Mouse (Mus musculus) G1E (cell line): ENCODE measurements at regions not wholly inside any gene's neighbourhood (a gene's known extent, or its start where the extent isn't known, plus 50 kb on each side); places are given as distances from the start of the nearest gene placed in this dataset.

Experiments
- ATAC-seq: 2 replicates; pipeline ENCODE4 v1.8.0; 2016; ENCODE audit warnings: mild to moderate bottlenecking; ENCODE audit not compliant: insufficient number of reproducible peaks, poor library complexity, low FRiP score, severe bottlenecking; ENCODE audit errors: extremely low read depth
- DNase-seq: peaks from one replicate; pipeline ENCODE4 v3.0.0; 2012; ENCODE audit warnings: low spot score
- H3K27me3 ChIP-seq: 2 replicates; pipeline ENCODE4 v1.6.1; 2012; ENCODE audit warnings: mild to moderate bottlenecking, low read length, inconsistent platforms; ENCODE audit not compliant: insufficient read depth
- H3K36me3 ChIP-seq: replicated peaks from 2 replicates; pipeline ENCODE3; 2012; ENCODE audit warnings: mild to moderate bottlenecking, inconsistent platforms
- H3K4me1 ChIP-seq: 2 replicates; pipeline ENCODE4 v1.6.1; 2012; ENCODE audit warnings: low read depth, low read length, inconsistent platforms, mixed read lengths; ENCODE audit not compliant: insufficient read depth
- H3K4me3 ChIP-seq: 2 replicates; pipeline ENCODE4 v1.5.1; 2012; ENCODE audit warnings: low read depth, mild to moderate bottlenecking, inconsistent platforms, low read length, moderate library complexity, mixed read lengths
- H3K9me3 ChIP-seq: replicated peaks from 2 replicates; pipeline ENCODE4 v1.6.1; 2012; ENCODE audit warnings: inconsistent platforms
- CTCF ChIP-seq: IDR thresholded peaks from 2 replicates; pipeline ENCODE4 v1.5.1; 2012; ENCODE audit warnings: low read depth, low read length, inconsistent platforms, mixed read lengths
- GATA1 ChIP-seq: IDR thresholded peaks from 2 replicates; pipeline ENCODE4 v1.6.1; 2012; ENCODE audit warnings: borderline replicate concordance, low read length, inconsistent platforms, mixed read lengths
- GATA2 ChIP-seq: IDR thresholded peaks from 2 replicates; pipeline ENCODE4 v1.6.1; 2012; ENCODE audit warnings: low read depth, low read length, inconsistent platforms, borderline replicate concordance
- POLR2AphosphoS5 ChIP-seq: IDR thresholded peaks from 2 replicates; pipeline ENCODE4 v1.6.1; 2012; ENCODE audit warnings: low read depth, low read length, inconsistent platforms; ENCODE audit not compliant: insufficient replicate concordance
- TAL1 ChIP-seq: conservative IDR thresholded peaks from 2 replicates; pipeline ENCODE4 v1.6.1; 2012; ENCODE audit warnings: low read depth, low read length, inconsistent platforms, mixed read lengths

GRCm38 (mm10) chr1:13789318-13790085 lies 2303.6 kb downstream of the 4930444P10Rik start:
- H3K4me1 ChIP-seq, result peaks cover 3% of the 10 kb centered on the region; the same call in 1 of the 2 replicates
- TF ChIP-seq POLR2AphosphoS5 (no peak), GATA1 (no peak), GATA2 (no peak), CTCF (peak; percentile 48; the same call in 1 of the 2 replicates), TAL1 (no peak)
- H3K27me3 ChIP-seq, result no peaks in the 10 kb centered on the region
- ATAC-seq, result no peak; the same call in 1 of the 2 replicates
- no peak overlapping the region for H3K4me3 ChIP-seq
- no peaks in the 10 kb centered on the region; the same call in 1 of the 2 replicates for H3K9me3 ChIP-seq
- DNase-seq, result peak; percentile 40
- no peaks in the 10 kb centered on the region for H3K36me3 ChIP-seq

- no peaks in the 10 kb centered on the region for H3K36me3 ChIP-seq
- DNase-seq (no peak), ATAC-seq (no peak)
- no peak overlapping the region for H3K4me3 ChIP-seq
- TF ChIP-seq CTCF (no peak), TAL1 (no peak), GATA1 (no peak), POLR2AphosphoS5 (no peak), GATA2 (no peak)
- H3K9me3 ChIP-seq, result no peaks in the 10 kb centered on the region; the same call in 1 of the 2 replicates
- H3K4me1 ChIP-seq, result peaks cover 3% of the 10 kb centered on the region; the same call in 1 of the 2 replicates
- H3K27me3 ChIP-seq, result peaks cover 3% of the 10 kb centered on the region; the same call in 1 of the 2 replicates
These were observed 2306.1 kb downstream of the 4930444P10Rik start for GRCm38 (mm10) chr1:13787016-13787415.

GRCm38 (mm10) chr1:13784396-13784795 lies 2308.7 kb downstream of the 4930444P10Rik start:
- Histone ChIP-seq H3K4me3 (no peak overlapping the region), H3K4me1 (peaks cover 2% of the 10 kb centered on the region; the same call in 1 of the 2 replicates), H3K9me3 (no peaks in the 10 kb centered on the region), H3K27me3 (peaks cover 3% of the 10 kb centered on the region; the same call in 1 of the 2 replicates), H3K36me3 (no peaks in the 10 kb centered on the region)
- DNase-seq (peak; percentile 56), ATAC-seq (no peak; the same call in 1 of the 2 replicates)
- peak; percentile 75 for TF ChIP-seq CTCF
- no peak for TF ChIP-seq GATA2

GRCm38 (mm10) chr1:13782633-13783032 lies 2310.5 kb downstream of the 4930444P10Rik start:
- Histone ChIP-seq H3K4me3 (no peak overlapping the region), H3K36me3 (no peaks in the 10 kb centered on the region), H3K27me3 (peaks cover 3% of the 10 kb centered on the region; the same call in 1 of the 2 replicates), H3K9me3 (no peaks in the 10 kb centered on the region), H3K4me1 (no peaks in the 10 kb centered on the region)
- TF ChIP-seq POLR2AphosphoS5, result no peak
- no peak for TF ChIP-seq GATA1
- no peak for TF ChIP-seq GATA2
- no peak for TF ChIP-seq CTCF
- no peak for TF ChIP-seq TAL1
- ATAC-seq, result no peak
- no peak for DNase-seq

- Histone ChIP-seq H3K4me3 (no peak overlapping the region), H3K36me3 (no peaks in the 10 kb centered on the region), H3K27me3 (peaks cover 2% of the 10 kb centered on the region; the same call in 1 of the 2 replicates), H3K9me3 (no peaks in the 10 kb centered on the region), H3K4me1 (no peaks in the 10 kb centered on the region)
- no peak for DNase-seq
- TF ChIP-seq TAL1 (no peak), CTCF (no peak), GATA1 (no peak), GATA2 (no peak), POLR2AphosphoS5 (no peak)
- no peak for ATAC-seq
These were observed 2321.0 kb downstream of the 4930444P10Rik start for GRCm38 (mm10) chr1:13772106-13772505.

- TF ChIP-seq CTCF (no peak), TAL1 (no peak), GATA1 (no peak), POLR2AphosphoS5 (no peak), GATA2 (no peak)
- no peak overlapping the region for H3K4me3 ChIP-seq
- no peaks in the 10 kb centered on the region for H3K9me3 ChIP-seq
- no peaks in the 10 kb centered on the region for H3K36me3 ChIP-seq
- H3K27me3 ChIP-seq, result peaks cover 2% of the 10 kb centered on the region; the same call in 1 of the 2 replicates
- DNase-seq, result no peak
- no peak for ATAC-seq
- H3K4me1 ChIP-seq, result no peaks in the 10 kb centered on the region
These were observed 2322.1 kb downstream of the 4930444P10Rik start for GRCm38 (mm10) chr1:13771014-13771463.
